Mouse (Mus musculus) forebrain, embryonic 16.5 days (tissue): ENCODE results near the gene Nepro. TPM values are rescaled to one million over a fixed set of nuclear protein-coding genes. Genes with fewer than 3 reads are reported as not detected.
A peak's percentile ranks its signal among the peaks of the same experiment; 100 is the strongest.

Experiments
- ATAC-seq: fragments of 200-750 bp; cut with Nextera tagmentation; 2 replicates; pipeline ENCODE4 v1.8.0; 2017; ENCODE audit warnings: mild to moderate bottlenecking, moderate library complexity
- H3K27ac ChIP-seq: fragments of 300-500 bp; sonication (generic); 2 replicates; pipeline ENCODE4 v1.5.1; 2014; ENCODE audit warnings: low read length, control low read depth
- H3K27me3 ChIP-seq: fragments of 300-500 bp; sonication (generic); replicated peaks from 2 replicates; pipeline ENCODE4 v1.6.1; 2014; ENCODE audit warnings: low read length; ENCODE audit not compliant: control insufficient read depth, insufficient read depth
- H3K36me3 ChIP-seq: fragments of 300-500 bp; sonication (generic); 2 replicates; pipeline ENCODE4 v1.6.1; 2014; ENCODE audit not compliant: control insufficient read depth, insufficient read depth
- H3K4me1 ChIP-seq: fragments of 300-500 bp; sonication (generic); replicated peaks from 2 replicates; pipeline ENCODE4 v1.6.1; 2014; ENCODE audit warnings: low read length; ENCODE audit not compliant: control insufficient read depth, insufficient read depth
- H3K4me2 ChIP-seq: fragments of 300-500 bp; sonication (generic); 2 replicates; pipeline ENCODE4 v1.6.1; 2014; ENCODE audit warnings: mild to moderate bottlenecking, low read length, control low read depth
- H3K4me3 ChIP-seq: fragments of 300-500 bp; sonication (generic); replicated peaks from 2 replicates; pipeline ENCODE4 v1.5.1; 2014; ENCODE audit warnings: mild to moderate bottlenecking, low read length, control low read depth
- H3K9ac ChIP-seq: fragments of 300-500 bp; sonication (generic); replicated peaks from 2 replicates; pipeline ENCODE4 v1.6.1; 2014; ENCODE audit warnings: low read depth, low read length, control low read depth
- H3K9me3 ChIP-seq: fragments of 300-500 bp; sonication (generic); 2 replicates; pipeline ENCODE4 v1.6.1; 2016; ENCODE audit warnings: low read length; ENCODE audit not compliant: control insufficient read depth
- WGBS: fragments of 180-500 bp; shearing (Covaris S2); extraction: QIAGEN DNeasy Blood & Tissue Kit; methylation state at CpG from one replicate; pipeline ENCODE4 v1.1.7; 2014; 5-methylcytosine and 5-hydroxymethylcytosine counted together
- polyA plus RNA-seq: library from polyadenylated mRNA; unstranded; fragments of >200 nt; fragmentation: Nextera tagmentation; extraction: Ambion mirVana; gene quantifications from 2 replicates; pipeline ENCODE4 v1.2.1, GENCODE M21; 2015

Gene Nepro
- polyA plus RNA-seq, 1 experiment from 2014 or later: 5.6 TPM

GRCm38 (mm10) chr16:44697473-44698205 is 26.5 kb upstream of the Nepro start:
- Histone ChIP-seq H3K27ac (no peak overlapping the region), H3K27me3 (no peaks in the 10 kb centered on the region), H3K4me2 (no peak overlapping the region), H3K9ac (no peak overlapping the region), H3K9me3 (no peaks in the 10 kb centered on the region), H3K4me3 (no peak overlapping the region), H3K36me3 (no peaks in the 10 kb centered on the region), H3K4me1 (no peaks in the 10 kb centered on the region; the same call in 1 of the 2 replicates)
- ATAC-seq: no peak
- 95% methylated on average over 5 of the region's 5 CpGs for WGBS

- 70% methylated on average over 3 of the region's 3 CpGs for WGBS
- Histone ChIP-seq H3K36me3 (no peaks in the 10 kb centered on the region), H3K27ac (no peak overlapping the region), H3K4me3 (no peak overlapping the region), H3K9me3 (no peaks in the 10 kb centered on the region), H3K4me2 (no peak overlapping the region), H3K27me3 (no peaks in the 10 kb centered on the region), H3K4me1 (0 out of 2 replicates have a peak, but pooled peaks cover 3% of the 10 kb centered on the region), H3K9ac (no peak overlapping the region)
- no peak for ATAC-seq
Observed at GRCm38 (mm10) chr16:44701155-44701554, 22.9 kb upstream of the Nepro start.

GRCm38 (mm10) chr16:44702272-44702671 is 21.8 kb upstream of the Nepro start:
- no peak overlapping the region for H3K4me2 ChIP-seq
- no peak overlapping the region for H3K27ac ChIP-seq

GRCm38 (mm10) chr16:44703458-44703857 is 20.6 kb upstream of the Nepro start:
- Histone ChIP-seq H3K9ac (no peak overlapping the region), H3K27me3 (no peaks in the 10 kb centered on the region), H3K27ac (no peak overlapping the region), H3K36me3 (no peaks in the 10 kb centered on the region), H3K4me3 (no peak overlapping the region), H3K9me3 (no peaks in the 10 kb centered on the region), H3K4me2 (no peak overlapping the region), H3K4me1 (0 out of 2 replicates have a peak, but pooled peaks cover 3% of the 10 kb centered on the region)
- no peak for ATAC-seq
- 52% methylated on average over 4 of the region's 4 CpGs for WGBS

More at GRCm38 (mm10) chr16:44702272-44702671, 21.8 kb upstream of the Nepro start:
- Histone ChIP-seq H3K36me3 (no peaks in the 10 kb centered on the region), H3K9ac (no peak overlapping the region), H3K9me3 (no peaks in the 10 kb centered on the region), H3K4me3 (no peak overlapping the region), H3K4me1 (0 out of 2 replicates have a peak, but pooled peaks cover 3% of the 10 kb centered on the region), H3K27me3 (no peaks in the 10 kb centered on the region)
- WGBS: 66% methylated on average over 5 of the region's 5 CpGs
- no peak for ATAC-seq

GRCm38 (mm10) chr16:44716305-44717140 is 7.6 kb upstream of the Nepro start:
- ATAC-seq: peak; percentile 78
- Histone ChIP-seq H3K36me3 (no peaks in the 10 kb centered on the region), H3K27ac (no peak overlapping the region; the same call in 1 of the 2 replicates), H3K4me2 (peak overlapping the region; percentile 9), H3K27me3 (no peaks in the 10 kb centered on the region), H3K9ac (no peak overlapping the region), H3K4me3 (no peak overlapping the region), H3K9me3 (no peaks in the 10 kb centered on the region), H3K4me1 (0 out of 2 replicates have a peak, but pooled peaks cover 5% of the 10 kb centered on the region)
- 17% methylated on average over 10 of the region's 10 CpGs for WGBS

GRCm38 (mm10) chr16:44717141-44717634 is 6.9 kb upstream of the Nepro start:
- Histone ChIP-seq H3K27me3 (no peaks in the 10 kb centered on the region), H3K9ac (no peak overlapping the region), H3K4me3 (no peak overlapping the region), H3K4me1 (0 out of 2 replicates have a peak, but pooled peaks cover 5% of the 10 kb centered on the region), H3K9me3 (no peaks in the 10 kb centered on the region), H3K4me2 (no peak overlapping the region), H3K36me3 (no peaks in the 10 kb centered on the region), H3K27ac (no peak overlapping the region)
- WGBS: 61% methylated on average over 2 of the region's 2 CpGs
- ATAC-seq: peak; percentile 45

GRCm38 (mm10) chr16:44717838-44718237 is 6.3 kb upstream of the Nepro start:
- no peak overlapping the region for H3K4me3 ChIP-seq
- no peak overlapping the region for H3K27ac ChIP-seq
- H3K9me3 ChIP-seq: no peaks in the 10 kb centered on the region
- WGBS: 73% methylated on average over 2 of the region's 2 CpGs
- H3K27me3 ChIP-seq: no peaks in the 10 kb centered on the region
- H3K9ac ChIP-seq: no peak overlapping the region
- no peak overlapping the region for H3K4me2 ChIP-seq
- 0 out of 2 replicates have a peak, but pooled peaks cover 5% of the 10 kb centered on the region for H3K4me1 ChIP-seq
- no peak for ATAC-seq
- no peaks in the 10 kb centered on the region for H3K36me3 ChIP-seq

- no peaks in the 10 kb centered on the region for H3K27me3 ChIP-seq
- H3K9ac ChIP-seq: no peak overlapping the region
- H3K4me2 ChIP-seq: no peak overlapping the region
- no peaks in the 10 kb centered on the region for H3K36me3 ChIP-seq
- no peak overlapping the region for H3K4me3 ChIP-seq
- 77% methylated on average over 7 of the region's 7 CpGs for WGBS
- no peak for ATAC-seq
- no peaks in the 10 kb centered on the region for H3K9me3 ChIP-seq
- H3K27ac ChIP-seq: no peak overlapping the region
- H3K4me1 ChIP-seq: peaks cover 9% of the 10 kb centered on the region
Observed at GRCm38 (mm10) chr16:44719349-44719748, 4.8 kb upstream of the Nepro start.

GRCm38 (mm10) chr16:44720518-44720917 is 3.6 kb upstream of the Nepro start:
- Histone ChIP-seq H3K27ac (no peak overlapping the region), H3K9me3 (no peaks in the 10 kb centered on the region), H3K4me1 (peaks cover 15% of the 10 kb centered on the region), H3K4me2 (no peak overlapping the region), H3K27me3 (no peaks in the 10 kb centered on the region), H3K36me3 (no peaks in the 10 kb centered on the region), H3K4me3 (no peak overlapping the region), H3K9ac (no peak overlapping the region)
- 69% methylated on average over 3 of the region's 3 CpGs for WGBS
- ATAC-seq: no peak
